In genomic region chr5:39758890-39759475, GRCm38 (mm10) we compare ENCODE assay signal across 13 mouse cellular contexts. TPM values are rescaled to one million over a fixed set of nuclear protein-coding genes. Genes with fewer than 3 reads are reported as not detected.
A peak's percentile ranks its signal among the peaks of the same experiment; 100 is the strongest.
DNase-seq lines count a peak whose midpoint lies in the region; ATAC-seq and TF ChIP-seq lines count a peak whose summit lies in the region.
"Had no signal": no experiment of that assay in that cellular context is flagged by ENCODE, and none has a peak within 500 bp of the region (broad histone marks: within the 10 kb centered on the region; RNA-seq: fewer than 3 reads in every experiment).

No protein-coding gene starts in this region.

- H3K4me3 ChIP-seq in forebrain, embryonic 14.5 days (ENCODE audit: low read depth, low read length) = no peak overlapping the region
- no peak overlapping the region for H3K4me3 ChIP-seq in forebrain, embryonic 13.5 days
- H3K4me3 ChIP-seq in heart, postnatal 0 days (ENCODE audit: low read depth, low read length) = no peak overlapping the region
- no peak overlapping the region for H3K4me3 ChIP-seq in hindbrain, embryonic 10.5 days
- H3K4me3 ChIP-seq: hindbrain, embryonic 12.5 days; limb, embryonic 12.5 days; neural tube, embryonic 12.5 days had no signal

- H3K36me3 ChIP-seq in forebrain, embryonic 14.5 days (ENCODE audit: control insufficient read depth, insufficient read depth, low read length) = no peaks in the 10 kb centered on the region
- H3K36me3 ChIP-seq in forebrain, embryonic 13.5 days (ENCODE audit: poor library complexity, severe bottlenecking) = no peaks in the 10 kb centered on the region
- no peaks in the 10 kb centered on the region for H3K36me3 ChIP-seq in heart, postnatal 0 days (replicated peaks; ENCODE audit: control insufficient read depth, insufficient read depth, low read length)
- H3K36me3 ChIP-seq in hindbrain, embryonic 10.5 days = no peaks in the 10 kb centered on the region
- H3K36me3 ChIP-seq: hindbrain, embryonic 12.5 days; limb, embryonic 12.5 days; neural tube, embryonic 12.5 days had no signal

- 0 out of 2 replicates have a peak, but pooled peaks cover 3% of the 10 kb centered on the region for H3K4me1 ChIP-seq in forebrain, embryonic 14.5 days (ENCODE audit: control insufficient read depth, insufficient read depth, low read length)
- H3K4me1 ChIP-seq in forebrain, embryonic 13.5 days = no peaks in the 10 kb centered on the region
- H3K4me1 ChIP-seq in heart, postnatal 0 days (ENCODE audit: control insufficient read depth, insufficient read depth) = no peaks in the 10 kb centered on the region
- H3K4me1 ChIP-seq in hindbrain, embryonic 10.5 days (replicated peaks) = no peaks in the 10 kb centered on the region
- H3K4me1 ChIP-seq: hindbrain, embryonic 12.5 days; limb, embryonic 12.5 days; neural tube, embryonic 12.5 days had no signal

- ATAC-seq in forebrain, embryonic 14.5 days = no peak
- ATAC-seq in forebrain, embryonic 13.5 days = no peak
- ATAC-seq in heart, postnatal 0 days (ENCODE audit: insufficient read depth, low read depth) = peak; percentile 27; the same call in 1 of the 2 replicates
- ATAC-seq: midbrain, embryonic 16.5 days had no signal

- H3K4me2 ChIP-seq in forebrain, embryonic 14.5 days (ENCODE audit: low read length) = no peak overlapping the region
- H3K4me2 ChIP-seq in forebrain, embryonic 13.5 days = no peak overlapping the region
- no peak overlapping the region for H3K4me2 ChIP-seq in heart, postnatal 0 days (ENCODE audit: low read depth, low read length)
- H3K4me2 ChIP-seq: hindbrain, embryonic 12.5 days; limb, embryonic 12.5 days; neural tube, embryonic 12.5 days had no signal

- no peak overlapping the region for H3K9ac ChIP-seq in forebrain, embryonic 14.5 days (ENCODE audit: low read length)
- no peak overlapping the region for H3K9ac ChIP-seq in forebrain, embryonic 13.5 days
- H3K9ac ChIP-seq in heart, postnatal 0 days (replicated peaks; ENCODE audit: low read depth, low read length) = no peak overlapping the region
- H3K9ac ChIP-seq: hindbrain, embryonic 12.5 days; limb, embryonic 12.5 days; neural tube, embryonic 12.5 days had no signal

- 59% methylated on average over 2 of the region's 2 CpGs for WGBS in forebrain, embryonic 14.5 days
- 54% methylated on average over 2 of the region's 2 CpGs for WGBS in forebrain, embryonic 13.5 days
- 56% methylated on average over 2 of the region's 2 CpGs for WGBS in heart, postnatal 0 days
- WGBS in hindbrain, embryonic 10.5 days = 83% methylated on average over 2 of the region's 2 CpGs

- no peak for TF ChIP-seq CTCF in heart, postnatal 0 days (IDR thresholded peaks at IDR 0.05; ENCODE audit: low read depth)

- 0 out of 2 replicates have a peak, but pooled peaks have one; percentile 33 for TF ChIP-seq EP300 in heart, postnatal 0 days (IDR thresholded peaks at IDR 0.05; ENCODE audit: low read depth)

- no peaks in the 10 kb centered on the region for H3K27me3 ChIP-seq in forebrain, embryonic 14.5 days (replicated peaks; ENCODE audit: control insufficient read depth, insufficient read depth, low read length)
- H3K27me3 ChIP-seq in forebrain, embryonic 13.5 days = no peaks in the 10 kb centered on the region
- H3K27me3 ChIP-seq in heart, postnatal 0 days (ENCODE audit: control insufficient read depth, insufficient read depth, low read length) = no peaks in the 10 kb centered on the region
- H3K27me3 ChIP-seq in hindbrain, embryonic 10.5 days (ENCODE audit: insufficient read depth, poor library complexity, severe bottlenecking) = no peaks in the 10 kb centered on the region
- H3K27me3 ChIP-seq: hindbrain, embryonic 12.5 days; limb, embryonic 12.5 days; neural tube, embryonic 12.5 days had no signal

- H3K9me3 ChIP-seq in forebrain, embryonic 14.5 days (replicated peaks; ENCODE audit: control insufficient read depth, low read length) = no peaks in the 10 kb centered on the region
- no peaks in the 10 kb centered on the region for H3K9me3 ChIP-seq in forebrain, embryonic 13.5 days (replicated peaks)
- H3K9me3 ChIP-seq in heart, postnatal 0 days (replicated peaks; ENCODE audit: control insufficient read depth, low read length) = no peaks in the 10 kb centered on the region
- H3K9me3 ChIP-seq in hindbrain, embryonic 10.5 days = no peaks in the 10 kb centered on the region
- H3K9me3 ChIP-seq: hindbrain, embryonic 12.5 days; limb, embryonic 12.5 days; neural tube, embryonic 12.5 days had no signal

- no peak overlapping the region for H3K27ac ChIP-seq in forebrain, embryonic 14.5 days (ENCODE audit: low read depth, low read length)
- H3K27ac ChIP-seq in forebrain, embryonic 13.5 days = no peak overlapping the region
- peak overlapping the region; percentile 28 for H3K27ac ChIP-seq in heart, postnatal 0 days (ENCODE audit: low read depth)
- no peak overlapping the region for H3K27ac ChIP-seq in hindbrain, embryonic 10.5 days
- H3K27ac ChIP-seq: hindbrain, embryonic 12.5 days; limb, embryonic 12.5 days; neural tube, embryonic 12.5 days had no signal

- peak; percentile 25 for DNase-seq in forebrain, embryonic 14.5 days (ENCODE audit: low spot score)
- peak; percentile 4 to 9 for DNase-seq in kidney, postnatal 36 days
- DNase-seq in kidney, postnatal 4 days = no peak
- peak; percentile 49 for DNase-seq in heart, postnatal 0 days (ENCODE audit: low spot score)
- DNase-seq in lung, postnatal 25 days (ENCODE audit: low spot score) = peak; percentile 4
- no peak for DNase-seq in hindbrain, embryonic 10.5 days (ENCODE audit: low spot score)
- no peak for DNase-seq in right cerebral cortex, postnatal 25 days
- DNase-seq: cerebellum, adult 18-20 months had no signal

RNA-seq across cellular contexts. Expression of gene Hs3st1, which starts 3.7 kb away (rescaled TPM):
- polyA plus RNA-seq in forebrain, embryonic 14.5 days (2014; fragmentation: Nextera tagmentation; extraction: Ambion mirVana) = 51.3 and 59.6 TPM in 2 replicates
- 27.7 and 35.3 TPM in 2 replicates for polyA plus RNA-seq in forebrain, embryonic 13.5 days (2015; fragmentation: Nextera tagmentation; extraction: Ambion mirVana)
- 4.9 and 8.7 TPM in 2 replicates for total RNA-seq in heart, postnatal 0 days (2014; rRNA removed; ENCODE audit: low replicate concordance)
- 5.8 and 7.0 TPM in 2 replicates for polyA plus RNA-seq in heart, postnatal 0 days (2015; fragmentation: Nextera tagmentation; extraction: Ambion mirVana)
- 10.1 and 10.8 TPM in 2 replicates for polyA plus RNA-seq in hindbrain, embryonic 10.5 days (2016; fragmentation: Nextera tagmentation; extraction: Ambion mirVana)

Comparison
In these comparisons a context has a peak if more than half of its experiments do, and no peak if none do; other contexts are left out.
1. DNase-seq: peak in forebrain, embryonic 14.5 days (single experiment), kidney, postnatal 36 days (2 of 2), heart, postnatal 0 days (single experiment) and lung, postnatal 25 days (single experiment); none in kidney, postnatal 4 days (0 of 2), hindbrain, embryonic 10.5 days (single experiment) and right cerebral cortex, postnatal 25 days (single experiment).